Mouse (Mus musculus): Measurements from ENCODE around the gene Ccna2. TPM values are rescaled to one million over a fixed set of nuclear protein-coding genes. Genes with fewer than 3 reads are reported as not detected.

Ccna2 gene
- polyA plus RNA-seq, 1 experiment from 2014 or later: 168 TPM

Other genes with a start within 250 kb of the Ccna2 start
- gene Anxa5, start 96.3 kb downstream of the Ccna2 start, polyA plus RNA-seq (2015; fragmentation: Nextera tagmentation; extraction: Ambion mirVana): 375 and 414 TPM in 2 replicates
- gene 1810062G17Rik, start 96.2 kb downstream of the Ccna2 start, polyA plus RNA-seq (2015; fragmentation: Nextera tagmentation; extraction: Ambion mirVana): 1.4 and 1.6 TPM in 2 replicates
- gene Gm11549, start 50.3 kb downstream of the Ccna2 start, polyA plus RNA-seq (2015; fragmentation: Nextera tagmentation; extraction: Ambion mirVana): 0.29 TPM in 2 replicates
- gene Exosc9, start 19.5 kb downstream of the Ccna2 start, polyA plus RNA-seq (2015; fragmentation: Nextera tagmentation; extraction: Ambion mirVana): 51.5 and 58.6 TPM in 2 replicates
- 9.9 and 11.0 TPM in 2 replicates for gene Bbs7, start 41.3 kb upstream of the Ccna2 start, polyA plus RNA-seq (2015; fragmentation: Nextera tagmentation; extraction: Ambion mirVana)
- gene Trpc3, start 118.0 kb upstream of the Ccna2 start, polyA plus RNA-seq (2015; fragmentation: Nextera tagmentation; extraction: Ambion mirVana): 2.5 and 4.9 TPM in 2 replicates